Mouse (Mus musculus) cerebellum, adult (tissue): ENCODE results near the gene Vpreb2.
"Not testable (repeated sequence)": the region's sequence is repeated elsewhere in the genome, so short reads cannot be mapped to it uniquely, and the experiment has no call there.

Source experiments
- ATAC-seq: cut with Nextera tagmentation; 2 replicates; pipeline ENCODE4 v1.9.2; 2017; ENCODE audit warnings: mild to moderate bottlenecking, moderate library complexity, mixed read lengths; ENCODE audit not compliant: insufficient number of reproducible peaks, low FRiP score, low TSS enrichment

Gene Vpreb2

GRCm38 (mm10) chr16:17986456-17987132 lies 6.4 kb downstream of the Vpreb2 start:
- ATAC-seq: no peak

DNA sequence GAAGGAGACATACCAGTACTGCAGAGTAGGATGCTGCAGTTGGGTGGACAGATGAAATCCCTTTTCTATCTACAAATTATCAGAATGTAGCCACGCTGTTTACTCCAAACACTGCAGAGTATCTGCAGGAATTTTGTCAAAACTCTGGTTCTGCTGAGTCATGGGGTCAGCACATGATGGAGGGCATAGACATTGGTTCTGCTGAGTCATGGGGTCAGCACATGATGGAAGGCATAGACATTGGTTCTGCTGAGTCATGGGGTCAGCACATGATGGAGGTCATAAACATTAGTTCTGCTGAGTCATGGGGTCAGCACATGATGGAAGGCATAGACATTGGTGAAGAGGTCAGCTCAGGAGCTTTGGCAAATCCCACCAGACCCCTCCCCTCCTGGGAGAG lies 7.5 kb downstream of the Vpreb2 start:
- ATAC-seq: no peak

GRCm38 (mm10) chr16:17992321-17992720 lies 12.1 kb downstream of the Vpreb2 start:
- not testable (repeated sequence) for ATAC-seq

- no peak for ATAC-seq
These were observed 19.4 kb downstream of the Vpreb2 start for GRCm38 (mm10) chr16:17999668-18000067.

DNA sequence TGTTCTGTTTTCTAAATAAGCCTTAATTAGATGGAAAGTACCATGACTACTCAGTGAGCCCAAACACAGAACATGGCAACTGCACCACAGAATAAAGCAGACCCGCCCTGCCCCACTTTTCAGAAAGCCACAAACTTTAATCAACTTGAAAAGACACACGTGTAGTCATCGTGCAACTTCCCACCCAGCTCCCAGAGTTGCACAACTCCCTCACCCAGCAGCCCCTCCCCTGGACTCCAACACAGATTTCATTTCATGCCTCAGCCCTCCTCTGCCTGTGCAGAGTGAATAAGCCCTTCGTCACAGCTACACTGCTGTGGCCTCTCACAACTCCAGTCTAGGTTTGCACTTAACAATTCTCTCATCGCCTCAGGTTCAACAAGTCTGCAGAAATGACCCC lies 24.4 kb downstream of the Vpreb2 start:
- no peak for ATAC-seq

- no peak for ATAC-seq
These were observed 26.9 kb downstream of the Vpreb2 start for GRCm38 (mm10) chr16:18007083-18007482.

- no peak for ATAC-seq
These were observed 30.9 kb downstream of the Vpreb2 start for GRCm38 (mm10) chr16:18011101-18011500.

GRCm38 (mm10) chr16:18016482-18016881 lies 36.3 kb downstream of the Vpreb2 start:
- ATAC-seq: not testable (repeated sequence)

GRCm38 (mm10) chr16:18022780-18023557 lies 42.7 kb downstream of the Vpreb2 start:
- ATAC-seq: no peak

DNA sequence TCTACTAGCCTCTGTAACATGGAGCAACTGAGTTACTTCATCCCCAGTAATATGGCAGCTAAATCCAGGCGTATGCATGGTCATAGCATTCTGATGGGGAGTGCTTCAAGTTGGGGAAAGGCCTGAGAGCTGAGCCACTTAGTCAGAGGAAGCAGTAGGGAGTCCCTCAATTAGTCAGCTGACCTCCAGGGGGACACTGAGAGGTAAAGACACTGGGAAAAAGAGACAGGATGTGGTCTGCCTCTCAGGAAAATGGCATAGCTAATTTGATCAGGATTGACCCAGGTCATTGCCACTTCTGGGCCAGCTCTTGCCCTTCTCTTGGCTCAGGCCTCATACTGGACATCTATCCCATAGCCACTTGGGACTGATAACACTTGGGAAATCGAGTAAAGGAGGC lies 47.1 kb downstream of the Vpreb2 start:
- ATAC-seq: no peak
